Mouse (Mus musculus): Measurements from ENCODE around the gene Eif1b.

DNA sequence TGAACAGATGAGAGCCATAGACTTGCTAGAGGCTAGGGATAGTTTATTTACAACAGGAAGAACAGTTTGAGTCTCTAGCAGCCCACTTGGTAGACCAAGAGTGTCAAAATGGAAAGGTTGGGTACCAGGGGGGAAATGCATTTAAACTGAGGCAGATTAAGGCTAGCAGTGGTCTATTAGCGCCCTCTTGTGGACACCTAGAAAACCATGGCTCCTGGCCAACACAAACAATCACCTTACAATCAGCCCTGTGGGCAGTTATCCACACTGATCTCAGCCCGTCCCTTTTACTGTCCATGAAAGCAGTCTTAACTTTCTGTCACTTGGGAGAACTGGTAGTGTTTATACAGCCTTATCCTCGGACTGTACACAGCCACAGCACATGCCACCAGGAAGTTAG is 4.7 kb downstream of the Eif1b start:
- TF ChIP-seq EP300 (IDR thresholded peaks at IDR 0.05) (no peak), CTCF (IDR thresholded peaks at IDR 0.05) (peak; percentile 94)
